Mouse (Mus musculus) heart, postnatal 0 days (tissue): ENCODE results near the gene Maats1. TPM values are rescaled to one million over a fixed set of nuclear protein-coding genes. Genes with fewer than 3 reads are reported as not detected.

ENCODE experiments used
- ATAC-seq: fragments of 200-750 bp; cut with Nextera tagmentation; 2 replicates; pipeline ENCODE4 v1.8.0; 2017; ENCODE audit warnings: low read depth, moderate number of reproducible peaks, moderate library complexity; ENCODE audit not compliant: insufficient read depth
- DNase-seq: peaks from one replicate; pipeline ENCODE4 v3.0.0-alpha.2; 2016; ENCODE audit warnings: low spot score
- H3K27ac ChIP-seq: fragments of 300-500 bp; sonication (generic); 2 replicates; pipeline ENCODE4 v1.5.1; 2014; ENCODE audit warnings: low read depth, mild to moderate bottlenecking
- H3K27me3 ChIP-seq: fragments of 300-500 bp; sonication (generic); 2 replicates; pipeline ENCODE4 v1.6.1; 2014; ENCODE audit warnings: low read length, mixed read lengths; ENCODE audit not compliant: control insufficient read depth, insufficient read depth
- H3K36me3 ChIP-seq: fragments of 300-500 bp; sonication (generic); replicated peaks from 2 replicates; pipeline ENCODE4 v1.6.1; 2014; ENCODE audit warnings: low read length, mixed read lengths; ENCODE audit not compliant: control insufficient read depth, insufficient read depth
- H3K4me1 ChIP-seq: fragments of 300-500 bp; sonication (generic); 2 replicates; pipeline ENCODE4 v1.6.1; 2014; ENCODE audit warnings: antibody characterized with exemption; ENCODE audit not compliant: control insufficient read depth, insufficient read depth
- H3K4me2 ChIP-seq: fragments of 300-500 bp; sonication (generic); 2 replicates; pipeline ENCODE4 v1.6.1; 2014; ENCODE audit warnings: low read depth, mild to moderate bottlenecking, low read length, moderate library complexity
- H3K4me3 ChIP-seq: fragments of 300-500 bp; sonication (generic); 2 replicates; pipeline ENCODE4 v1.5.1; 2014; ENCODE audit warnings: low read depth, low read length
- H3K9ac ChIP-seq: fragments of 300-500 bp; sonication (generic); replicated peaks from 2 replicates; pipeline ENCODE4 v1.6.1; 2014; ENCODE audit warnings: low read depth, low read length, mixed read lengths
- H3K9me3 ChIP-seq: fragments of 300-500 bp; sonication (generic); replicated peaks from 2 replicates; pipeline ENCODE4 v1.6.1; 2016; ENCODE audit warnings: low read length; ENCODE audit not compliant: control insufficient read depth
- CTCF ChIP-seq: IDR thresholded peaks from 2 replicates; pipeline ENCODE4 v1.5.1; 2016; ENCODE audit warnings: antibody characterized with exemption, control low read depth, low read depth
- EP300 ChIP-seq: IDR thresholded peaks from 2 replicates; pipeline ENCODE4 v1.6.1; 2016; ENCODE audit warnings: antibody characterized with exemption, low read depth
- WGBS: fragments of 180-500 bp; shearing (Covaris S2); extraction: QIAGEN DNeasy Blood & Tissue Kit; methylation state at CpG from one replicate; pipeline ENCODE4 v1.1.7; 2014; 5-methylcytosine and 5-hydroxymethylcytosine counted together
- polyA plus RNA-seq: library from polyadenylated mRNA; unstranded; fragments of >200 nt; fragmentation: Nextera tagmentation; extraction: Ambion mirVana; gene quantifications from 2 replicates; pipeline ENCODE4 v1.2.1, GENCODE M21; 2015
- total RNA-seq: library from RNA; depleted of rRNA; stranded (reverse); fragments of >200 nt; gene quantifications from 2 replicates; pipeline ENCODE4 v1.2.3, GENCODE M21; 2014; ENCODE audit warnings: low replicate concordance

Maats1 gene
- total and polyA plus RNA-seq, 2 experiments from 2014 or later: 0.15 TPM; not detected in 1

DNA sequence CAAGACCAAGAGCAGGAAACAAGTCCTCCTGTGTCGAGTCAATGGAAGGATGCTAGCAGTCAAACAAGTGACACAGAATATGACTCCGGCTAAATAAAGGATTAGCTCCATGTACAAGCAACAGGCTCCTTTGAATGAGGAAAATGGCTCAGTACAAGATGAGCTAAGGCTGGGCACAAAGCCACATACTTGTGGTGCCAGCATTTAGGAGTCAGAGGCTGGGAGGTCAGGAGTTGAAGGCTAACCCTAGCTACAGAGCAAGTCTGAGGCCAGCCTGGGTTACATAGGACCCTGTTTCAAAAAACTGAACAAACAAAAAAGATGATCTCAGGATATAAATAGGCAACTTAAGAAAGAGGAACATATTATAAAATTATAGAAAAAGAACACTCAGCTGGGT lies 51.8 kb downstream of the Maats1 start:
- H3K27ac ChIP-seq: no peak overlapping the region
- no peaks in the 10 kb centered on the region for H3K36me3 ChIP-seq
- no peak overlapping the region for H3K4me2 ChIP-seq
- H3K9me3 ChIP-seq: no peaks in the 10 kb centered on the region
- no peaks in the 10 kb centered on the region for H3K4me1 ChIP-seq
- no peak overlapping the region for H3K4me3 ChIP-seq
- no peaks in the 10 kb centered on the region for H3K27me3 ChIP-seq
- DNase-seq: no peak
- H3K9ac ChIP-seq: no peak overlapping the region
- TF ChIP-seq EP300 (no peak), CTCF (no peak)
- no peak for ATAC-seq
- WGBS: 39% methylated on average over 2 of the region's 2 CpGs

DNA sequence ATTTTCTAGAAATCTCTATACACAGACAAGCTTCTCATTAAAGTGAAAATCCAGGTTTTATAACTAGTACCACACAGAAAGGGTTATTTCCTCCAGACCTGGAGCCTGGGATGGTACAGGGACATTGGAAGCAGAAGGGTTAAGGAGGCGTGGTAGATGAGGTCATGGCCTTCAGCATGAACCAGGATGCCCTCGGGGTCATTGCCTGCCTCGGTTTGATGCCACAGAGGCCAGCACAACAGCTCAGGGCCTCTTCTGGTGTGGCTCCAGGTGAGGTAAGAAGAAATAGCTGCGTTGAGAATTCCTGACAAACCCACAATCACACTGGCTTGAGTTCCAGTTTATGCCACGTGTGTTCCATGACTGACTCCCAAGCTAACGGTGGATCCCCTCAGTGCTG lies 53.1 kb downstream of the Maats1 start:
- TF ChIP-seq EP300 (no peak), CTCF (no peak)
- H3K4me3 ChIP-seq: no peak overlapping the region
- no peaks in the 10 kb centered on the region for H3K4me1 ChIP-seq
- no peak overlapping the region for H3K27ac ChIP-seq
- DNase-seq: no peak
- no peaks in the 10 kb centered on the region for H3K36me3 ChIP-seq
- no peak overlapping the region for H3K4me2 ChIP-seq
- H3K9ac ChIP-seq: no peak overlapping the region
- no peaks in the 10 kb centered on the region for H3K9me3 ChIP-seq
- 33% methylated on average over 6 of the region's 6 CpGs for WGBS
- no peaks in the 10 kb centered on the region for H3K27me3 ChIP-seq
- no peak for ATAC-seq

DNA sequence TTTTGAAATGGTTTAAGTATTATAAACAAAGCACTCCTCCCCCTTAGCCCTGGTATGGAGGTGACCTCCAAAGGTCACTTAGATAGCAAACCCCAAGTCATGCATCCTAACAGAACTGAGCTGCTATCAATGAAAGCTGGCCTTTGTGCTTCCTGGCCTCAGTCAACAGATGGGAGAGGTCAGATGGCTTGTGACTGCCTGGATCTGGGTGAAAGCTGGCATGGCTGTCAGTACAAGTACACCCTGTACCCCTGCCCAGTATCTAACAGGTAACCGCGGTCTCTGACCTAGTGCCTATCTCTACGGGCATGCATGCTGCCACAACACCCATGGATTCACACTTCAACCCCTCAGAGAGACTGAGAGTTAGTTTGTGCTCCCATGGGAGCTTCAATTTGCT lies 54.2 kb downstream of the Maats1 start:
- TF ChIP-seq CTCF (no peak), EP300 (no peak)
- H3K27ac ChIP-seq: no peak overlapping the region
- WGBS: 81% methylated on average over 3 of the region's 3 CpGs
- H3K4me3 ChIP-seq: no peak overlapping the region
- H3K9ac ChIP-seq: no peak overlapping the region
- no peak for ATAC-seq
- no peaks in the 10 kb centered on the region for H3K36me3 ChIP-seq
- no peak overlapping the region for H3K4me2 ChIP-seq
- DNase-seq: no peak
- H3K27me3 ChIP-seq: no peaks in the 10 kb centered on the region
- no peaks in the 10 kb centered on the region for H3K9me3 ChIP-seq
- H3K4me1 ChIP-seq: no peaks in the 10 kb centered on the region

DNA sequence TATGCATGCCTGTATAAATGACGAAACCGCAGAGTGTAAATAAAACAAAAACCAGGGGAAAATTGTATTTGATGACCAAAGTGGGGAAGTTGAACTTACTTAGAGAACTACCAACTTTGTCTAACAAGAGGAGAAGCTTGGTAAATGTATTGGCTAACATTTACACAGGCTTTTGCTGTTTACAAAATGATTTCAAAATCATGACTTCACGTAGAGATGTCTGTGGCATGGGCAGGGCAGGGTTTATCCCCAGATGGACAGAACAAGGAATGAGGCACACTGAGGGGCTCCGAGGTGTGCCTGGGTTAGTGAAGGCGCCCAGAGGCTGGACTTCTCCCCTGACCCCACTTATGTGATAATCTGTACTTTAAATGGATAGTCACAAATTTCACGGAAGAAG lies 54.6 kb downstream of the Maats1 start:
- no peak overlapping the region for H3K4me2 ChIP-seq
- WGBS: 80% methylated on average over 6 of the region's 6 CpGs

DNA sequence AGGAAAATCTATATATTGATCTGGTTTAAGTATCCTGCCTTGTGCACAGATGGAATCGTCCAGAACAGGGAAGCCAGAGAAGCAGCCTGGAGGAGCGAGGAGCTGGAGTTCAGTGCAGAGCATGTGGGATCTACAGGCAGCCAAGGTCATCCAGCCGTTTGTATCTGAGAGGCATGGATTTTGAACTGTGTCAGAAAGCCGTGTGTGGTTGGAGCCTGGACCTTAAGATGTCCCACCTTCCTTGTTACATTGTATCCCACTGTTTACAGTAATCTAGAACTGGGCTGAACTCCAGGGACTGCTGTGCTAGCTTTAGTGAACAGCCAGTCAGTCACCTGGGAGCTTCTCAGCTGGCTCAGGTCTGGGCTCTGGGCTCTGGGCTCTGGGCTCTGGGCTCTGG lies 55.4 kb downstream of the Maats1 start:
- H3K4me2 ChIP-seq: no peak overlapping the region
- no peaks in the 10 kb centered on the region for H3K27me3 ChIP-seq
- WGBS: 48% methylated on average over 4 of the region's 4 CpGs
- TF ChIP-seq EP300: no peak
- H3K4me3 ChIP-seq: no peak overlapping the region
- no peak overlapping the region for H3K9ac ChIP-seq
- H3K27ac ChIP-seq: no peak overlapping the region
- no peaks in the 10 kb centered on the region for H3K9me3 ChIP-seq
- DNase-seq (no peak), ATAC-seq (no peak)
- no peaks in the 10 kb centered on the region for H3K36me3 ChIP-seq
- H3K4me1 ChIP-seq: no peaks in the 10 kb centered on the region; the same call in 1 of the 2 replicates

More for the DNA sequence above, 54.6 kb downstream of the Maats1 start:
- H3K36me3 ChIP-seq: no peaks in the 10 kb centered on the region
- H3K27ac ChIP-seq: no peak overlapping the region
- no peaks in the 10 kb centered on the region for H3K9me3 ChIP-seq
- no peaks in the 10 kb centered on the region for H3K4me1 ChIP-seq
- DNase-seq: no peak
- ATAC-seq: no peak
- H3K9ac ChIP-seq: no peak overlapping the region
- no peak for TF ChIP-seq EP300
- no peak for TF ChIP-seq CTCF
- no peak overlapping the region for H3K4me3 ChIP-seq
- no peaks in the 10 kb centered on the region for H3K27me3 ChIP-seq

DNA sequence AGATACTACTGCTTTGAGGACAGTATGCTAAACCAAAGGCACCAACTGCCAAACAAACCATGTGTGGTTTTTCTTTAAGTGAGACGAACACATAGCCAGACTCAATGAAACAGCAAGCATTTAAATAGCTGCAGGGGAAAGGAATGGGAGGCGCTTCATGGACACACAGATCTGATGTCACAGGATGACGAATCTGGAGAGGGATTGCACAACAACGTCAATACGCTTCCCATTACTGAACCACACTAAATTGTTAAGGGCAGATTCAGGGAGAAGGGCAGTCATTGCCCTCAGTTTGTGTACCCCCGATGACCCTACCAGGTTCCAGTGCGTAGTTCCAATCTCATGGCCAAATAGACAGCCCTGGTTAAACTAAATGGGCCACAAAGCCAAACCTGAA lies 56.1 kb downstream of the Maats1 start:
- no peak for DNase-seq
- ATAC-seq: no peak
- Histone ChIP-seq H3K4me2 (no peak overlapping the region), H3K4me3 (no peak overlapping the region), H3K4me1 (no peaks in the 10 kb centered on the region; the same call in 1 of the 2 replicates), H3K9me3 (no peaks in the 10 kb centered on the region), H3K27me3 (no peaks in the 10 kb centered on the region), H3K9ac (no peak overlapping the region), H3K36me3 (no peaks in the 10 kb centered on the region), H3K27ac (no peak overlapping the region)
- no peak for TF ChIP-seq EP300
- no peak for TF ChIP-seq CTCF
- 87% methylated on average over 7 of the region's 7 CpGs for WGBS
